Mouse (Mus musculus): Measurements from ENCODE around the gene Ramac. TPM values are rescaled to one million over a fixed set of nuclear protein-coding genes. Genes with fewer than 3 reads are reported as not detected.
A peak's percentile ranks its signal among the peaks of the same experiment; 100 is the strongest.

The Ramac gene
- polyA plus RNA-seq (2012; rRNA removed), result 17.6 and 18.6 TPM in 2 replicates

- TF ChIP-seq CTCF (IDR thresholded peaks at IDR 0.05; ENCODE audit: control insufficient read depth, insufficient read depth, insufficient replicate concordance, low read depth, low read length) (no peak), POLR2A (IDR thresholded peaks at IDR 0.05; ENCODE audit: control insufficient read depth, low read depth, low read length) (peak; percentile 93)
- Histone ChIP-seq H3K4me1 (ENCODE audit: control insufficient read depth, insufficient read depth, low read length) (peaks cover 8% of the 10 kb centered on the region), H3K27ac (ENCODE audit: control insufficient read depth, insufficient read depth, low read depth, low read length) (peak within 1 kb of the TSS; percentile 89), H3K27me3 (ENCODE audit: control insufficient read depth, insufficient read depth, low read length) (no peaks in the 10 kb centered on the region), H3K4me3 (ENCODE audit: control insufficient read depth, low read depth, low read length) (peak within 1 kb of the TSS; percentile 98), H3K36me3 (ENCODE audit: control insufficient read depth, insufficient read depth, low read length) (no peaks in the 10 kb centered on the region)
These were observed at the start of gene Ramac for GRCm38 (mm10) chr7:81762180-81763109. Ramac (plus strand) TSS chr7:81762925.

- Histone ChIP-seq H3K4me1 (ENCODE audit: control insufficient read depth, insufficient read depth, low read length) (no peaks in the 10 kb centered on the region), H3K4me3 (ENCODE audit: control insufficient read depth, low read depth, low read length) (no peak overlapping the region), H3K27ac (ENCODE audit: control insufficient read depth, insufficient read depth, low read depth, low read length) (no peak overlapping the region), H3K27me3 (ENCODE audit: control insufficient read depth, insufficient read depth, low read length) (no peaks in the 10 kb centered on the region), H3K36me3 (ENCODE audit: control insufficient read depth, insufficient read depth, low read length) (no peaks in the 10 kb centered on the region)
- TF ChIP-seq CTCF (IDR thresholded peaks at IDR 0.05; ENCODE audit: control insufficient read depth, insufficient read depth, insufficient replicate concordance, low read depth, low read length), result no peak
- TF ChIP-seq POLR2A (IDR thresholded peaks at IDR 0.05; ENCODE audit: control insufficient read depth, low read depth, low read length), result no peak
These were observed 44.1 kb upstream of the Ramac start for GRCm38 (mm10) chr7:81718657-81719056.

- Histone ChIP-seq H3K4me1 (ENCODE audit: control insufficient read depth, insufficient read depth, low read length) (no peaks in the 10 kb centered on the region), H3K27ac (ENCODE audit: control insufficient read depth, insufficient read depth, low read depth, low read length) (no peak overlapping the region), H3K4me3 (ENCODE audit: control insufficient read depth, low read depth, low read length) (no peak overlapping the region), H3K27me3 (ENCODE audit: control insufficient read depth, insufficient read depth, low read length) (no peaks in the 10 kb centered on the region), H3K36me3 (ENCODE audit: control insufficient read depth, insufficient read depth, low read length) (no peaks in the 10 kb centered on the region)
- TF ChIP-seq CTCF (IDR thresholded peaks at IDR 0.05; ENCODE audit: control insufficient read depth, insufficient read depth, insufficient replicate concordance, low read depth, low read length) (no peak), POLR2A (IDR thresholded peaks at IDR 0.05; ENCODE audit: control insufficient read depth, low read depth, low read length) (no peak)
These were observed 43.5 kb upstream of the Ramac start for GRCm38 (mm10) chr7:81719216-81719661.

GRCm38 (mm10) chr7:81721271-81721670, 41.5 kb upstream of the Ramac start:
- Histone ChIP-seq H3K27me3 (ENCODE audit: control insufficient read depth, insufficient read depth, low read length) (no peaks in the 10 kb centered on the region), H3K4me3 (ENCODE audit: control insufficient read depth, low read depth, low read length) (no peak overlapping the region), H3K4me1 (ENCODE audit: control insufficient read depth, insufficient read depth, low read length) (no peaks in the 10 kb centered on the region), H3K36me3 (ENCODE audit: control insufficient read depth, insufficient read depth, low read length) (no peaks in the 10 kb centered on the region), H3K27ac (ENCODE audit: control insufficient read depth, insufficient read depth, low read depth, low read length) (no peak overlapping the region)
- TF ChIP-seq POLR2A (IDR thresholded peaks at IDR 0.05; ENCODE audit: control insufficient read depth, low read depth, low read length) (no peak), CTCF (IDR thresholded peaks at IDR 0.05; ENCODE audit: control insufficient read depth, insufficient read depth, insufficient replicate concordance, low read depth, low read length) (no peak)

GRCm38 (mm10) chr7:81723851-81724250, 38.9 kb upstream of the Ramac start:
- Histone ChIP-seq H3K4me3 (ENCODE audit: control insufficient read depth, low read depth, low read length) (no peak overlapping the region), H3K27ac (ENCODE audit: control insufficient read depth, insufficient read depth, low read depth, low read length) (no peak overlapping the region), H3K4me1 (ENCODE audit: control insufficient read depth, insufficient read depth, low read length) (no peaks in the 10 kb centered on the region), H3K36me3 (ENCODE audit: control insufficient read depth, insufficient read depth, low read length) (no peaks in the 10 kb centered on the region), H3K27me3 (ENCODE audit: control insufficient read depth, insufficient read depth, low read length) (no peaks in the 10 kb centered on the region)
- no peak for TF ChIP-seq CTCF (IDR thresholded peaks at IDR 0.05; ENCODE audit: control insufficient read depth, insufficient read depth, insufficient replicate concordance, low read depth, low read length)
- no peak for TF ChIP-seq POLR2A (IDR thresholded peaks at IDR 0.05; ENCODE audit: control insufficient read depth, low read depth, low read length)

GRCm38 (mm10) chr7:81725986-81726727, 36.6 kb upstream of the Ramac start:
- Histone ChIP-seq H3K4me1 (ENCODE audit: control insufficient read depth, insufficient read depth, low read length) (no peaks in the 10 kb centered on the region), H3K4me3 (ENCODE audit: control insufficient read depth, low read depth, low read length) (no peak overlapping the region), H3K27ac (ENCODE audit: control insufficient read depth, insufficient read depth, low read depth, low read length) (no peak overlapping the region), H3K36me3 (ENCODE audit: control insufficient read depth, insufficient read depth, low read length) (no peaks in the 10 kb centered on the region), H3K27me3 (ENCODE audit: control insufficient read depth, insufficient read depth, low read length) (no peaks in the 10 kb centered on the region)
- TF ChIP-seq CTCF (IDR thresholded peaks at IDR 0.05; ENCODE audit: control insufficient read depth, insufficient read depth, insufficient replicate concordance, low read depth, low read length) (no peak), POLR2A (IDR thresholded peaks at IDR 0.05; ENCODE audit: control insufficient read depth, low read depth, low read length) (no peak)

- no peak overlapping the region for H3K27ac ChIP-seq (ENCODE audit: control insufficient read depth, insufficient read depth, low read depth, low read length)
- no peaks in the 10 kb centered on the region for H3K27me3 ChIP-seq (ENCODE audit: control insufficient read depth, insufficient read depth, low read length)
- no peak overlapping the region for H3K4me3 ChIP-seq (ENCODE audit: control insufficient read depth, low read depth, low read length)
- no peaks in the 10 kb centered on the region for H3K36me3 ChIP-seq (ENCODE audit: control insufficient read depth, insufficient read depth, low read length)
- H3K4me1 ChIP-seq (ENCODE audit: control insufficient read depth, insufficient read depth, low read length), result no peaks in the 10 kb centered on the region
- TF ChIP-seq POLR2A (IDR thresholded peaks at IDR 0.05; ENCODE audit: control insufficient read depth, low read depth, low read length), result no peak
- TF ChIP-seq CTCF (IDR thresholded peaks at IDR 0.05; ENCODE audit: control insufficient read depth, insufficient read depth, insufficient replicate concordance, low read depth, low read length), result no peak
These were observed 36.1 kb upstream of the Ramac start for GRCm38 (mm10) chr7:81726728-81727005.

All from testis, adult 2 months (tissue).